Mouse (Mus musculus) heart, embryonic 11.5 days (tissue): ENCODE results near the gene Krt35. TPM values are rescaled to one million over a fixed set of nuclear protein-coding genes. Genes with fewer than 3 reads are reported as not detected.

Experiments used
- ATAC-seq: fragments of 200-750 bp; cut with Nextera tagmentation; replicated peaks from 2 replicates; pipeline ENCODE4 v1.8.0; 2017; ENCODE audit warnings: moderate library complexity; ENCODE audit not compliant: insufficient number of reproducible peaks, low FRiP score, low TSS enrichment
- H3K27ac ChIP-seq: fragments of 300-500 bp; sonication (generic); 2 replicates; pipeline ENCODE4 v1.5.1; 2014; ENCODE audit warnings: mild to moderate bottlenecking, low read depth, low read length
- H3K27me3 ChIP-seq: fragments of 300-500 bp; sonication (generic); 2 replicates; pipeline ENCODE4 v1.6.1; 2014; ENCODE audit warnings: mild to moderate bottlenecking, low read length, mixed read lengths; ENCODE audit not compliant: control insufficient read depth, insufficient read depth
- H3K36me3 ChIP-seq: fragments of 300-500 bp; sonication (generic); 2 replicates; pipeline ENCODE4 v1.6.1; 2014; ENCODE audit warnings: mild to moderate bottlenecking, low read length, moderate library complexity, mixed read lengths; ENCODE audit not compliant: control insufficient read depth, insufficient read depth
- H3K4me1 ChIP-seq: fragments of 300-500 bp; sonication (generic); 2 replicates; pipeline ENCODE4 v1.6.1; 2014; ENCODE audit warnings: low read length; ENCODE audit not compliant: control insufficient read depth, insufficient read depth
- H3K4me2 ChIP-seq: fragments of 300-500 bp; sonication (generic); 2 replicates; pipeline ENCODE4 v1.6.1; 2014; ENCODE audit warnings: mild to moderate bottlenecking, moderate library complexity
- H3K4me3 ChIP-seq: fragments of 300-500 bp; sonication (generic); 2 replicates; pipeline ENCODE4 v1.5.1; 2014; ENCODE audit warnings: low read depth, low read length
- H3K9ac ChIP-seq: fragments of 300-500 bp; sonication (generic); 2 replicates; pipeline ENCODE4 v1.6.1; 2014; ENCODE audit warnings: mild to moderate bottlenecking, low read depth, low read length, moderate library complexity
- H3K9me3 ChIP-seq: fragments of 300-500 bp; sonication (generic); replicated peaks from 2 replicates; pipeline ENCODE4 v1.6.1; 2016; ENCODE audit warnings: low read length; ENCODE audit not compliant: control insufficient read depth
- WGBS: fragments of 180-500 bp; shearing (Covaris S2); extraction: QIAGEN DNeasy Blood & Tissue Kit; methylation state at CpG from one replicate; pipeline ENCODE4 v1.1.7; 2014; ENCODE audit not compliant: insufficient replicate concordance; 5-methylcytosine and 5-hydroxymethylcytosine counted together
- polyA plus RNA-seq: library from polyadenylated mRNA; unstranded; fragments of >200 nt; fragmentation: Nextera tagmentation; extraction: Ambion mirVana; gene quantifications from 2 replicates; pipeline ENCODE4 v1.2.1, GENCODE M21; 2014

Krt35 gene
- polyA plus RNA-seq, 1 experiment from 2014 or later = not detected

DNA sequence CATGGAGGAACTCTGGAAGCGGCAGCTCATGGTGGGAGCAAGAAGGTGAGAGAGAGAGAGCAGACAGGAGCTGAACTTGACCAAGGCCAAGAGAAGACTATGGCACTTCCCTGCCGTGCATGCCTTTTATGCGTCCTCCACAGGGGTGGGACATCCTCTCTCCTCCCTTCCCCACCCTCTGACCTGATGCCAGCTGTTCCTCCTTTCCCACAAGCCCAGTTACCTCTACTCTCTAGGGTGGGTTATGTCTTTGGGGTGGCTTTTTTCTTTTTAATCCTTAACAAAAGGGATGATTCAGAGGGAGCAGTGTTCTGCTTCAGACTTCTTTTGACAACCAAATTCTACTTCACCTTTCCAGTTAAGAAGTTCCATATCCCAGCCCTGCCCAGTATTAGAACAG lies 25.4 kb upstream of the Krt35 start, which contains the start of gene Krt13:
TSS of gene Krt13 (minus strand) at position 101 of the 400 bp plus-strand sequence.
- no peak within 1 kb of the TSS for H3K27ac ChIP-seq
- 0 out of 2 replicates have a peak, but pooled peaks cover 2% of the 10 kb centered on the region for H3K27me3 ChIP-seq
- H3K36me3 ChIP-seq = no peaks in the 10 kb centered on the region
- H3K4me1 ChIP-seq = peaks cover 5% of the 10 kb centered on the region; the same call in 1 of the 2 replicates
- H3K9me3 ChIP-seq = no peaks in the 10 kb centered on the region
- ATAC-seq = no peak
- no peak within 1 kb of the TSS for H3K4me3 ChIP-seq
- H3K9ac ChIP-seq = no peak within 1 kb of the TSS
- WGBS = 71% methylated on average over 3 of the region's 3 CpGs
- no peak within 1 kb of the TSS for H3K4me2 ChIP-seq

DNA sequence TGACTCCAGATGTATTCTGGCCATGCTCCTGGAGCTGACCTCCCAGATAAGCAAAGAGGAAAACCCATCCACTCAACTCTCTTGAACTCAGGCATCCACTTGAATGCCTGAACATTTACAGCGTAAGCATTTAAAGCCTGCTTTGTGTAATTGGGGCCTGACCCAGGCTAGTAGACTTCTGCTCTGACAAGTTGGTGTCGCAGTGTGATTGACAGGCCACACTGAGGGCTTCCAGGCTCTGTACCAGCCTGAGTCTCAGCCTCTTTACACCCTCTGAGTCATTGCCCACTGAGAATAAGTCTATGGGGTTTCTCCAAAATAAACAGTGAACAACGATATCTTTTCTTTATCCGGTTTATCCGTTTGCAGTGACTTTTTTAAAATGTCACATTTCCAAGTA lies 24.3 kb upstream of the Krt35 start:
- H3K36me3 ChIP-seq = no peaks in the 10 kb centered on the region
- H3K4me1 ChIP-seq = 0 out of 2 replicates have a peak, but pooled peaks cover 3% of the 10 kb centered on the region
- H3K27ac ChIP-seq = no peak overlapping the region
- no peak for ATAC-seq
- no peak overlapping the region for H3K9ac ChIP-seq
- 52% methylated on average over 5 of the region's 5 CpGs for WGBS
- no peak overlapping the region for H3K4me2 ChIP-seq
- H3K27me3 ChIP-seq = 0 out of 2 replicates have a peak, but pooled peaks cover 3% of the 10 kb centered on the region
- H3K9me3 ChIP-seq = no peaks in the 10 kb centered on the region
- H3K4me3 ChIP-seq = no peak overlapping the region

DNA sequence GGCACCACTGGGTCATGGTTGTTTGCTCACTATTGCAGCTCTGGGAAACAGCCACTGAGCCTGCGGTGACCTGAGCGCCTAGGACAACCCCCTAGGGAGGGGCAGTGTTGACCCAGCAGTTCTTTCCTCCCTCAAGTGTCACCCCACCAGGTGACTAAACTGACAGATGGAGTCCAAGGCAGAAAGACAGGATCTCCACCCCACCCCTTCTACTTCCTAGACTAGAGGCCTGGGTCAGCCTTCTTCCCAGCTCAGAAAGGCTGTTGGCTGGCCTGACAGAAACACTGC lies 17.6 kb upstream of the Krt35 start:
- Histone ChIP-seq H3K36me3 (no peaks in the 10 kb centered on the region), H3K9ac (no peak overlapping the region), H3K4me3 (no peak overlapping the region), H3K9me3 (no peaks in the 10 kb centered on the region), H3K4me2 (no peak overlapping the region), H3K27ac (no peak overlapping the region), H3K4me1 (no peaks in the 10 kb centered on the region), H3K27me3 (0 out of 2 replicates have a peak, but pooled peaks cover 3% of the 10 kb centered on the region)
- no peak for ATAC-seq
- whole genome bisulfite sequencing = 63% methylated on average over 2 of the region's 2 CpGs

DNA sequence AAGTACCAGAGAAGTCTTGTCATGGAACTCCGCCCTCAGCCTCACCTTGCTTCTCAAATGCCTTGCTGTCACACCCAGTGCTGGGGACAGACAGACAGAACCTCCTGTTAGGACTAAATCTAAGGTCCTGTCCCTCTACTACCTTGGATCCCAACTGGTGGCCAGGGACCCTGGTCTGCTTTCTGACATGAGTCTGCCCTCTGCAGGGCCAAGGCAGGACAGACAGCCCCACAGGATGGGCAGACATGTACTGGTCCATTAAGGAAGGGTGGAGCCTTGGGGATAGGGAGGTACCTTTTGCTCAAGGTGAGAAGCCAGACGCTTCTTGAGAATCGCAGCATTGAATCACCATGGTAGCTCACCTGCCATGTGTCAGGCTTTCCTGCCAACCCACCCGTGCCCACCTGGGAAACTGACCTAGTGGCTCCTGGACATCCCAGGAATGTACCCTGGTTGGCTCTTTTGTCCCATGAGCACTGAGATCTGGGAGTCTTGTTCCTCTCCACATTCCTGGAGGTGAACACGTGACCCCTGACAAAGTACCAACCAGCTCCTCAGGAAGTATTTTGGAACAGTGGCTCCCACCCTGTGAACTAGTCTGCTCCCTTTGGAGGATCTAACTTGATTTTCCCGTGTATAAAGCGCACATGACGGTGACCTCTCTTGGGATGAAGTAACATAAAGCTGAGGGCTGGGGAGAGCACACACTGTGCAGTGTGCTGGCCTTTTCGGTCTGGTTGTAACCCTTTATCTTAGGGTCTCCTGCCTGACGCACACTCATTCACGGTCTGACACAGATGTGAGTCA lies 17.1 kb upstream of the Krt35 start:
- Histone ChIP-seq H3K4me2 (no peak overlapping the region), H3K36me3 (no peaks in the 10 kb centered on the region), H3K9me3 (no peaks in the 10 kb centered on the region), H3K4me3 (no peak overlapping the region), H3K27ac (no peak overlapping the region), H3K4me1 (no peaks in the 10 kb centered on the region), H3K27me3 (0 out of 2 replicates have a peak, but pooled peaks cover 3% of the 10 kb centered on the region), H3K9ac (no peak overlapping the region)
- WGBS = 72% methylated on average over 11 of the region's 11 CpGs
- no peak for ATAC-seq

DNA sequence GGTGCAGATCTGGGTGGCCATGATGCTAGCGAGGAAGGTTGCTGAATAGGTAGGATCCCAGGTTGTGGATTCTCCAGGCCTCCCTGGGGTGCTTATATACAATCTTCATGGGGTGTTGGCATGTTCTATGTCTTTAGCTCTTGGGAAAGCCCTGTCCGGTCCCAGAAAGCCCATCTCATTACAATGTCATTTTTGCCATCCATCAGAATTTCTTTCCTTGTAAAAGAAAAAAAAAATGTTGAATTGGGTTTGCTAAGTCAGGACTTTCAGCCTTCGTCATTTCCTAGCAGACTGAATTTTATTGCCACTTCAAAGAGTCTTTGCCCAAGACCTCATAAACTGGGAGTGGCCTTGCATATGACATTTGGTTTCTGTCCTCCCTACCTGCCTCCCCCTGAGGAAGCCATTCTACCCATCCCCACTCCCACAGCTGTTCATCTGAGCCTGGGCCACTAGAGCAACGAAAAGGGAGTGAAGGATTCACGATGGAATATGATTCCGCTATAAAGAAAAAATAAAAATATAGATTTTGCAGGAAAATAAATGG lies 9.6 kb upstream of the Krt35 start, which contains the start of gene Krt36:
TSS of gene Krt36 (minus strand) at position 51 of the 547 bp plus-strand sequence.
- no peaks in the 10 kb centered on the region for H3K4me1 ChIP-seq
- H3K36me3 ChIP-seq = no peaks in the 10 kb centered on the region
- no peak within 1 kb of the TSS for H3K4me3 ChIP-seq
- H3K9ac ChIP-seq = no peak within 1 kb of the TSS
- no peaks in the 10 kb centered on the region for H3K9me3 ChIP-seq
- no peaks in the 10 kb centered on the region for H3K27me3 ChIP-seq
- WGBS = 87% methylated on average over 6 of the region's 6 CpGs
- no peak within 1 kb of the TSS for H3K27ac ChIP-seq
- ATAC-seq = no peak
- no peak within 1 kb of the TSS for H3K4me2 ChIP-seq

DNA sequence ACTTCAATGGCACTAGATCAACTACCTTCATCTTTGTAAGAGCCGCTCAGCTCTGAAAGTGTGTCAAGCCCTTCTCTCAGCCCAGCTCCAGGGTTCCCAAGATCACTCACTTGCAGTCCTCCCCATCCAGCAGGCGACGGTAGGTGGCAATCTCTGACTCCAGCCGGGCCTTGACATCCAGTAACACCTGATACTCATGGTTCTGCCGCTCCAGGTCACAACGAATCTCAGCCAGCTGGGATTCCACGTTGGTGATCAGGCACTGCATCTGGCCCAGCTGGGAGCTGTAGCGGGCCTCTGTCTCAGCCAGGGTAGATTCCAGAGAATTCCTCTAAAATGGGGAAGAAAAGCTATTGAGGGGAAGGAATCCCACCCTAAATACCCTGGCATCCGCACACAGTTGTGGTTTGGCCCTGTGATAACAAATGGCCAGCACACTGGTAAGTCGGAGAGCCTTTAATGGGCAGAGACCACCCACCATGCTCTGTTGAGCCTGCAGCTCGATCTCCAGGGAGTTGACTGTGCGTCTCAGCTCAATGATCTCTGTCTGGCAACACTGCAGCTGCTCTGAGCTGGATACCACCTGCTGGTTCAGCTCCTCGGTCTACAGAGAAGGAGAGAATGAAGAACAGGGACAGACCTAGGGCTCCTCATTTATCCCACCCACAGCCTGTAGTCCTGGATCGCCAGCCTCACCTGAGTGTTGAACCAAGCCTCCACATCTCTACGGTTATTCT lies 6.8 kb upstream of the Krt35 start:
- WGBS = 47% methylated on average over 15 of the region's 15 CpGs
- H3K36me3 ChIP-seq = no peaks in the 10 kb centered on the region
- H3K9ac ChIP-seq = no peak overlapping the region
- H3K4me3 ChIP-seq = no peak overlapping the region
- no peak overlapping the region for H3K4me2 ChIP-seq
- no peaks in the 10 kb centered on the region for H3K27me3 ChIP-seq
- ATAC-seq = no peak
- no peak overlapping the region for H3K27ac ChIP-seq
- H3K4me1 ChIP-seq = no peaks in the 10 kb centered on the region
- no peaks in the 10 kb centered on the region for H3K9me3 ChIP-seq

DNA sequence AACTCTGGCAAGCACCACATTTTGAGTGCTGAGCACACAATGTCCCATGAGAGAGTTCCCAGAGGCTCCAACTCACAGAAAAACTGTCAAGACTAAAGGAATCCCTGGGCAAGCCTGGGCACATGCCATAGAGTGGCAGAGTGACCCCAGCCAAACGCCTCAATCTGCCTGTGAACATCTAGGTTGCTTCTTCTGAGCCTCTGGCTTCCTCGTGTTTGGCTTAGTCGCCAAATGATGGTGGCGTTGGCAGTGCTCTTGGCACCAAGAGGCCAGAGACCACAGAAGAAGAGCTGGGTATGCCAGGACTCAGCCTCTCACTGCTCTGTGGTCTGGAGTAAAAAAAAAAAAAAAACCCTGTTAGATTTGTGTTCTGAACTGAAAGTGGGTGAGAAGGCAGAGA lies 4.3 kb upstream of the Krt35 start:
- Histone ChIP-seq H3K4me3 (no peak overlapping the region), H3K4me2 (no peak overlapping the region), H3K27ac (no peak overlapping the region), H3K4me1 (no peaks in the 10 kb centered on the region), H3K27me3 (no peaks in the 10 kb centered on the region), H3K9me3 (no peaks in the 10 kb centered on the region), H3K9ac (no peak overlapping the region), H3K36me3 (no peaks in the 10 kb centered on the region)
- ATAC-seq = no peak
- WGBS = 74% methylated on average over 4 of the region's 4 CpGs

DNA sequence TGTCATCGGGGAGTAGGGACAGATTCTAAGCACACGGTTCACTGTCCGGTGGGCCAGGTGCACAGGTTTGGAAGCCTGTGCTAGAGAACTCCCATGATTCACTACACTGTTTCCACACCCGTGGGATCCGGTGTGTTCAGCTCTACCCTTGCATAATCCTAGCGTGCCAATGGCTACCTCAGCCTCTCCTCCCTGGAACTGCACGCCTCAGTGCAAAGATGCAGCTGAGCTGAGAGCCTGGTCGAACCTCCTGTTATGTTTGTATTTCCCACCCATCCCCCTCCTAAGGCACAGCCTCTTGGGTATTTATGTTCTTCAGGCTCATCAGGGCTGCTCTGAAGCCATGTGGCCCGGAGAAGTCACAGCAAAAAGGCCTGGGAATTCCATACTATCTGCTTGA lies 1.8 kb upstream of the Krt35 start:
- H3K4me1 ChIP-seq = no peaks in the 10 kb centered on the region
- H3K4me3 ChIP-seq = no peak overlapping the region
- no peaks in the 10 kb centered on the region for H3K9me3 ChIP-seq
- WGBS = 66% methylated on average over 9 of the region's 9 CpGs
- H3K4me2 ChIP-seq = no peak overlapping the region
- no peak for ATAC-seq
- H3K27me3 ChIP-seq = no peaks in the 10 kb centered on the region
- no peak overlapping the region for H3K27ac ChIP-seq
- no peaks in the 10 kb centered on the region for H3K36me3 ChIP-seq
- no peak overlapping the region for H3K9ac ChIP-seq
